Mouse (Mus musculus): ENCODE measurements around the gene 4930524J08Rik.
A peak's percentile ranks its signal among the peaks of the same experiment; 100 is the strongest.

4930524J08Rik gene

GRCm38 (mm10) chr5:99978699-99979442 is at the start of gene 4930524J08Rik, which contains the start of gene Hnrnpd:
TSS of gene 4930524J08Rik (plus strand) at chr5:99979061.
TSS of gene Hnrnpd (minus strand) at chr5:99978938.
- DNase-seq (ENCODE audit: low spot score in 2 of 2), result peak; percentile 89 to 93

GRCm38 (mm10) chr5:99931910-99932309 is 47.0 kb upstream of the 4930524J08Rik start:
- DNase-seq (ENCODE audit: low spot score in 2 of 2), result no peak

GRCm38 (mm10) chr5:99939440-99939839 is 39.4 kb upstream of the 4930524J08Rik start:
- DNase-seq (ENCODE audit: low spot score in 2 of 2), result no peak

- DNase-seq (ENCODE audit: low spot score in 2 of 2), result no peak
These were observed 37.6 kb upstream of the 4930524J08Rik start for GRCm38 (mm10) chr5:99941273-99941672.

GRCm38 (mm10) chr5:99941776-99942502 is 36.9 kb upstream of the 4930524J08Rik start:
- DNase-seq (ENCODE audit: low spot score in 2 of 2), result no peak

- DNase-seq (ENCODE audit: low spot score in 2 of 2), result no peak
These were observed 26.3 kb upstream of the 4930524J08Rik start for GRCm38 (mm10) chr5:99952513-99952912.

GRCm38 (mm10) chr5:99953883-99954282 is 25.0 kb upstream of the 4930524J08Rik start:
- DNase-seq (ENCODE audit: low spot score in 2 of 2), result no peak

- no peak for DNase-seq (ENCODE audit: low spot score in 2 of 2)
These were observed 20.2 kb upstream of the 4930524J08Rik start for GRCm38 (mm10) chr5:99958666-99959065.

- no peak for DNase-seq (ENCODE audit: low spot score in 2 of 2)
These were observed 19.5 kb upstream of the 4930524J08Rik start for GRCm38 (mm10) chr5:99959236-99959936.

- no peak for DNase-seq (ENCODE audit: low spot score in 2 of 2)
These were observed 18.9 kb upstream of the 4930524J08Rik start for GRCm38 (mm10) chr5:99959960-99960359.

GRCm38 (mm10) chr5:99973941-99974340 is 4.9 kb upstream of the 4930524J08Rik start:
- no peak for DNase-seq (ENCODE audit: low spot score in 2 of 2)

- no peak for DNase-seq (ENCODE audit: low spot score in 2 of 2)
These were observed 3.8 kb upstream of the 4930524J08Rik start for GRCm38 (mm10) chr5:99975061-99975460.

GRCm38 (mm10) chr5:99975776-99976175 is 3.1 kb upstream of the 4930524J08Rik start:
- DNase-seq (ENCODE audit: low spot score in 2 of 2), result no peak

- no peak for DNase-seq (ENCODE audit: low spot score in 2 of 2)
These were observed 2.4 kb upstream of the 4930524J08Rik start for GRCm38 (mm10) chr5:99976334-99976955.

GRCm38 (mm10) chr5:99977516-99978301 is 1.2 kb upstream of the 4930524J08Rik start:
- peak; percentile 27 to 48 for DNase-seq (ENCODE audit: low spot score in 2 of 2)

- DNase-seq (ENCODE audit: low spot score in 2 of 2), result no peak
These were observed 4.7 kb downstream of the 4930524J08Rik start for GRCm38 (mm10) chr5:99983452-99984061.

- DNase-seq (ENCODE audit: low spot score in 2 of 2), result no peak
These were observed 15.3 kb downstream of the 4930524J08Rik start for GRCm38 (mm10) chr5:99994166-99994565.

GRCm38 (mm10) chr5:99994680-99995079 is 15.8 kb downstream of the 4930524J08Rik start:
- no peak for DNase-seq (ENCODE audit: low spot score in 2 of 2)

- DNase-seq (ENCODE audit: low spot score in 2 of 2), result no peak
These were observed 21.2 kb downstream of the 4930524J08Rik start for GRCm38 (mm10) chr5:100000048-100000447.

- DNase-seq (ENCODE audit: low spot score in 2 of 2), result no peak
These were observed 21.6 kb downstream of the 4930524J08Rik start for GRCm38 (mm10) chr5:100000500-100000899.

- no peak for DNase-seq (ENCODE audit: low spot score in 2 of 2)
These were observed 25.0 kb downstream of the 4930524J08Rik start for GRCm38 (mm10) chr5:100003895-100004294.
